Mouse (Mus musculus) olfactory bulb, adult 2 months (tissue): ENCODE measurements around the gene Unc119.

Source experiments
- CTCF ChIP-seq: fragments of 200-500 bp; IDR thresholded peaks from 2 replicates; pipeline ENCODE4 v1.5.1; 2012; ENCODE audit warnings: low read depth, mild to moderate bottlenecking, low read length, moderate library complexity; ENCODE audit not compliant: insufficient read depth
- POLR2A ChIP-seq: fragments of 200-500 bp; IDR thresholded peaks from 2 replicates; pipeline ENCODE4 v1.6.1; 2012; ENCODE audit warnings: mild to moderate bottlenecking, low read depth, low read length, moderate library complexity; ENCODE audit not compliant: insufficient read depth

DNA sequence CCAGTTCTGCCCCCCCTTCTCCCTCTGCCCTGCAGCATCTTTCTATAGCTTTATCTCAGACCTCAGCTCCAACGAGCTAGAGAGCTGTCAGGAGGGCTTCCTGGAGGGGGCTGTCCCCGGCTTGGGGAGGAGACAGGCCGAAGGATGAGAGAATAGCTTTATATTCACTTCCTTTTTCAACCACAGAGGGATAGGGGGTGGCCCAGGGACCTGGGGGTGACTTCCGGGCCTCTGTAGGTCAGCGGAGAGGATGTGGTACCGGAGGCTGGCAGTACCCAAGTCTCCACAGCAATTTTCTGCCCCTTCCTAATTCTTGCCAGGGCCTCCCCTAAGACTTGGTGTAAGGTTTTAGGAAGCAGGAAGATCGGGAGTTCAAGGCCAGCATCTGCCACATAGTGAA, 2.5 kb downstream of the Unc119 start:
- TF ChIP-seq CTCF (no peak), POLR2A (no peak)
